Mouse (Mus musculus) thymus, adult 2 months (tissue): ENCODE results near the gene Lce6a. TPM values are rescaled to one million over a fixed set of nuclear protein-coding genes. Genes with fewer than 3 reads are reported as not detected.

Experiments used
- DNase-seq: peaks from one replicate; pipeline ENCODE4 v3.0.0; 2021
- H3K27ac ChIP-seq: fragments of 200-500 bp; 2 replicates; pipeline ENCODE4 v1.5.1; 2012; ENCODE audit warnings: low read length, control low read depth; ENCODE audit not compliant: control insufficient read depth, insufficient read depth
- H3K27me3 ChIP-seq: fragments of 200-500 bp; 2 replicates; pipeline ENCODE4 v1.6.1; 2012; ENCODE audit warnings: mild to moderate bottlenecking, low read length, moderate library complexity, mixed read lengths; ENCODE audit not compliant: control insufficient read depth, insufficient read depth
- H3K36me3 ChIP-seq: fragments of 200-500 bp; 2 replicates; pipeline ENCODE4 v1.6.1; 2012; ENCODE audit warnings: mild to moderate bottlenecking, low read length, moderate library complexity; ENCODE audit not compliant: control insufficient read depth, insufficient read depth
- H3K4me1 ChIP-seq: fragments of 200-500 bp; replicated peaks from 2 replicates; pipeline ENCODE4 v1.6.1; 2012; ENCODE audit warnings: low read length; ENCODE audit not compliant: control insufficient read depth, insufficient read depth
- H3K4me3 ChIP-seq: fragments of 200-500 bp; 2 replicates; pipeline ENCODE4 v1.5.1; 2012; ENCODE audit warnings: mild to moderate bottlenecking, low read length, control low read depth, moderate library complexity; ENCODE audit not compliant: control insufficient read depth, insufficient read depth
- CTCF ChIP-seq: fragments of 200-500 bp; IDR thresholded peaks from 2 replicates; pipeline ENCODE4 v1.5.1; 2012; ENCODE audit warnings: mild to moderate bottlenecking, control low read depth, low read length, moderate library complexity, borderline replicate concordance; ENCODE audit not compliant: control insufficient read depth, poor library complexity, insufficient read depth; ENCODE audit errors: extremely low read depth
- POLR2A ChIP-seq: fragments of 200-500 bp; IDR thresholded peaks from 2 replicates; pipeline ENCODE4 v1.6.1; 2012; ENCODE audit warnings: mild to moderate bottlenecking, low read length, control low read depth, moderate library complexity; ENCODE audit not compliant: control insufficient read depth, poor library complexity, insufficient read depth; ENCODE audit errors: extremely low read depth
- WGBS: fragments of 180-500 bp; shearing (Covaris S2); methylation state at CpG from one replicate; pipeline ENCODE4 v1.1.7; 2018; 5-methylcytosine and 5-hydroxymethylcytosine counted together
- polyA plus RNA-seq: library from polyadenylated mRNA; depleted of rRNA; stranded (reverse); fragments of >200 nt; gene quantifications from 2 replicates; pipeline ENCODE4 v1.2.3, GENCODE M21; 2012; rRNA removed

Lce6a gene
- polyA plus RNA-seq, 1 experiment, result not detected

DNA sequence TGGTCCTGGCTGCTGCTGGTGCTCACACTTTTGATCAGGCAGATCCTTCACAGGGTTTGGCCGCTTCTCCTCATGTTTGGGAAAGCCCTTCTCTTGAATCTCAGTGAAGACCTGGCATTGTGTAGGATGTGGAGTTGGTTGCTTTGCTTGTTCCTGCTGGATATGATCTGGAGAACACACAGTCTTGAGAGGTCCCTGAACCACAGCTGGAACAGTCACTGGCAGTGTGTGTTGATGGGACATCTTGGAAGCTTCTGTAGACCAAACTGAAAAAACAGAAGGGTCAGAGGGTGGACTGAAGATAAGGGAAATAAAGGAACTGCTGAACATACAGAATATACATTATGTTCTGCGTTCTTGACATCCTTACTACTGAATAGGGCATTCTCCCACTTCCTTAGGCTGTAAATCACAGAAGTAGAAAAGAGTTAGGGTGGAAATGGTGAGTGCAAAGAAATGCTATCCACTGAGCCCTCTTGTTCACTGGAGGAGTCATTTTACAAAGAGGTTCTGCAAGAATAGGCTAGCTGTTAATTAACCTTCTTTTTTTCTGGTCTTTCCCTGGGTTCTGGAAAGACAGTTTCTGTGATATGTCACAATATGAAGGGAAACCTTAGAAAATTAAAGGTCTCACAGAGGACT, 48.8 kb downstream of the Lce6a start:
- TF ChIP-seq CTCF (no peak), POLR2A (no peak)
- WGBS, result 20% methylated on average over 2 of the region's 2 CpGs
- H3K27me3 ChIP-seq, result no peaks in the 10 kb centered on the region
- H3K36me3 ChIP-seq, result no peaks in the 10 kb centered on the region
- H3K27ac ChIP-seq, result no peak overlapping the region
- DNase-seq, result no peak
- no peak overlapping the region for H3K4me3 ChIP-seq
- H3K4me1 ChIP-seq, result no peaks in the 10 kb centered on the region

Other genes with a start within 250 kb of the Lce6a start
- gene Sprr2h, start 236.0 kb downstream of the Lce6a start, polyA plus RNA-seq, result 0.15 TPM in 1 of 2 replicates, not detected in the other
- 1.8 TPM in 2 replicates for gene Sprr2i, start 213.7 kb downstream of the Lce6a start, polyA plus RNA-seq
- 0.22 and 0.34 TPM in 2 replicates for gene Sprr2j-ps, start 203.6 kb downstream of the Lce6a start, polyA plus RNA-seq
- gene Gm9774, start 192.2 kb downstream of the Lce6a start, polyA plus RNA-seq, result 9.9 and 12.4 TPM in 2 replicates
- gene Sprr2k, start 189.1 kb downstream of the Lce6a start, polyA plus RNA-seq, result not detected in 2 replicates
- gene Sprr1b, start 182.9 kb downstream of the Lce6a start, polyA plus RNA-seq, result 2.2 and 2.5 TPM in 2 replicates
- 0.14 and 0.51 TPM in 2 replicates for gene Sprr3, start 162.9 kb downstream of the Lce6a start, polyA plus RNA-seq
- 30.1 and 34.5 TPM in 2 replicates for gene Sprr1a, start 135.8 kb downstream of the Lce6a start, polyA plus RNA-seq
- gene Sprr4, start 121.2 kb downstream of the Lce6a start, polyA plus RNA-seq, result not detected in 2 replicates
- gene 2310046K23Rik, start 87.1 kb downstream of the Lce6a start, polyA plus RNA-seq, result 0.82 and 1.9 TPM in 2 replicates
- 0.26 and 0.28 TPM in 2 replicates for gene Ivl, start 47.9 kb downstream of the Lce6a start, polyA plus RNA-seq
- gene Smcp, start 32.7 kb downstream of the Lce6a start, polyA plus RNA-seq, result 0.45 and 1.3 TPM in 2 replicates
- gene 2210017I01Rik, start 14.2 kb downstream of the Lce6a start, polyA plus RNA-seq, result 0.22 TPM in 1 of 2 replicates, not detected in the other
- gene Lce1a1, start 26.6 kb upstream of the Lce6a start, polyA plus RNA-seq, result 0.42 and 0.85 TPM in 2 replicates
- gene Lce1b, start 35.3 kb upstream of the Lce6a start, polyA plus RNA-seq, result 0.54 and 1.1 TPM in 2 replicates
- 0.47 and 1.00 TPM in 2 replicates for gene Lce1a2, start 48.7 kb upstream of the Lce6a start, polyA plus RNA-seq
- 0.20 TPM in 2 replicates for gene Lce1c, start 57.6 kb upstream of the Lce6a start, polyA plus RNA-seq
- gene Lce1d, start 65.5 kb upstream of the Lce6a start, polyA plus RNA-seq, result 0.37 and 0.96 TPM in 2 replicates
- gene Lce1e, start 87.4 kb upstream of the Lce6a start, polyA plus RNA-seq, result 0.31 and 0.48 TPM in 2 replicates
- gene Lce1f, start 98.7 kb upstream of the Lce6a start, polyA plus RNA-seq, result 0.26 and 0.73 TPM in 2 replicates
- not detected in 2 replicates for gene Gm38119, start 117.4 kb upstream of the Lce6a start, polyA plus RNA-seq
- gene Lce1g, start 130.7 kb upstream of the Lce6a start, polyA plus RNA-seq, result 0.26 TPM in 1 of 2 replicates, not detected in the other
- 0.27 TPM in 1 of 2 replicates, not detected in the other for gene Lce1h, start 143.4 kb upstream of the Lce6a start, polyA plus RNA-seq
- 0.27 TPM in 1 of 2 replicates, not detected in the other for gene Lce1i, start 157.2 kb upstream of the Lce6a start, polyA plus RNA-seq
- gene Lce1j, start 168.9 kb upstream of the Lce6a start, polyA plus RNA-seq, result 0.66 and 1.3 TPM in 2 replicates
- 0.35 TPM in 1 of 2 replicates, not detected in the other for gene Lce1k, start 186.2 kb upstream of the Lce6a start, polyA plus RNA-seq
- 0.38 and 0.40 TPM in 2 replicates for gene Kprp, start 205.6 kb upstream of the Lce6a start, polyA plus RNA-seq
- gene Lce1l, start 229.6 kb upstream of the Lce6a start, polyA plus RNA-seq, result 0.23 TPM in 1 of 2 replicates, not detected in the other
- gene 2310050C09Rik, start 248.6 kb upstream of the Lce6a start, polyA plus RNA-seq, result 0.36 TPM in 2 replicates